Mouse (Mus musculus) forebrain, embryonic 14.5 days (tissue): Measurements from ENCODE around the gene Pdgfra. TPM values are rescaled to one million over a fixed set of nuclear protein-coding genes. Genes with fewer than 3 reads are reported as not detected.

Experiments used
- ATAC-seq: fragments of 200-750 bp; cut with Nextera tagmentation; 2 replicates; pipeline ENCODE4 v1.8.0; 2017; ENCODE audit warnings: mild to moderate bottlenecking, moderate library complexity
- DNase-seq: peaks from one replicate; pipeline ENCODE4 v3.0.0-alpha.2; 2015; ENCODE audit warnings: low spot score
- H3K27ac ChIP-seq: fragments of 300-500 bp; sonication (generic); 2 replicates; pipeline ENCODE4 v1.5.1; 2014; ENCODE audit warnings: low read depth, mild to moderate bottlenecking, control low read depth, low read length, moderate library complexity
- H3K27me3 ChIP-seq: fragments of 300-500 bp; sonication (generic); replicated peaks from 2 replicates; pipeline ENCODE4 v1.6.1; 2014; ENCODE audit warnings: low read length, control low read depth, mixed read lengths; ENCODE audit not compliant: control insufficient read depth, insufficient read depth
- H3K36me3 ChIP-seq: fragments of 300-500 bp; sonication (generic); 2 replicates; pipeline ENCODE4 v1.6.1; 2014; ENCODE audit warnings: low read length, control low read depth; ENCODE audit not compliant: control insufficient read depth, insufficient read depth
- H3K4me1 ChIP-seq: fragments of 300-500 bp; sonication (generic); 2 replicates; pipeline ENCODE4 v1.6.1; 2014; ENCODE audit warnings: antibody characterized with exemption, low read length, control low read depth; ENCODE audit not compliant: control insufficient read depth, insufficient read depth
- H3K4me2 ChIP-seq: fragments of 300-500 bp; sonication (generic); 2 replicates; pipeline ENCODE4 v1.6.1; 2014; ENCODE audit warnings: mild to moderate bottlenecking, control low read depth, low read length
- H3K4me3 ChIP-seq: fragments of 300-500 bp; sonication (generic); 2 replicates; pipeline ENCODE4 v1.5.1; 2014; ENCODE audit warnings: low read depth, low read length, control low read depth
- H3K9ac ChIP-seq: fragments of 300-500 bp; sonication (generic); 2 replicates; pipeline ENCODE4 v1.6.1; 2014; ENCODE audit warnings: mild to moderate bottlenecking, low read length, control low read depth, moderate library complexity
- H3K9me3 ChIP-seq: fragments of 300-500 bp; sonication (generic); replicated peaks from 2 replicates; pipeline ENCODE4 v1.6.1; 2016; ENCODE audit warnings: low read length, control low read depth, mixed read lengths; ENCODE audit not compliant: control insufficient read depth
- WGBS: fragments of 180-500 bp; shearing (Covaris S2); extraction: QIAGEN DNeasy Blood & Tissue Kit; methylation state at CpG from one replicate; pipeline ENCODE4 v1.1.7; 2014; 5-methylcytosine and 5-hydroxymethylcytosine counted together
- polyA plus RNA-seq: library from polyadenylated mRNA; unstranded; fragments of >200 nt; fragmentation: Nextera tagmentation; extraction: Ambion mirVana; gene quantifications from 2 replicates; pipeline ENCODE4 v1.2.1, GENCODE M21; 2014

Gene Pdgfra
- polyA plus RNA-seq, 1 experiment from 2014 or later = 7.0 TPM

DNA sequence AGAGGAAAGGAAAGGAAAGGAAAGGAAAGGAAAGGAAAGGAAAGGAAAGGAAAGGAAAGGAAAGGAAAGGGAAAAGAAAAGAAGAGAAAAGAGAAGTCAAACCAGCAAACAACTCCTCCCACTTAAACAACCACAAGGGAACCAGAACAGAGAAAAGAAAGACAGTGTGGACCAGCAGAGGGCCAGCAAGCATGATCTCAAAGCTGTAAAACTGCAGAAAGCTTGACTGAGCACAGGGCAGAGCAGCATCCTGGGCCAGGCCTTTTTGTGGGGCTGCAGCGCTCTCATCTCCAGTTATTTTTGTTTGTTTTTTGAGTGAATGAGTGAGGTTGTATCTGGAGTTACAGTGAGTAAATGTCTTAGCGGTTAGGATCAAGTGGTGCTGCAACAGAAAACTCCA, 6.8 kb upstream of the Pdgfra start:
- Histone ChIP-seq H3K9me3 (no peaks in the 10 kb centered on the region), H3K27me3 (peaks cover 63% of the 10 kb centered on the region), H3K4me3 (no peak overlapping the region), H3K27ac (no peak overlapping the region), H3K9ac (no peak overlapping the region), H3K36me3 (no peaks in the 10 kb centered on the region), H3K4me1 (0 out of 2 replicates have a peak, but pooled peaks cover 5% of the 10 kb centered on the region), H3K4me2 (no peak overlapping the region)
- WGBS = 78% methylated on average over 2 of the region's 2 CpGs
- ATAC-seq (no peak), DNase-seq (no peak)

- peaks cover 74% of the 10 kb centered on the region for H3K27me3 ChIP-seq
- H3K9ac ChIP-seq = no peak overlapping the region
- no peak overlapping the region for H3K4me2 ChIP-seq
- no peaks in the 10 kb centered on the region for H3K36me3 ChIP-seq
- WGBS = 79% methylated on average over 1 of the region's 1 CpGs
- no peak for ATAC-seq
- DNase-seq = no peak
- no peaks in the 10 kb centered on the region for H3K9me3 ChIP-seq
- H3K4me1 ChIP-seq = 0 out of 2 replicates have a peak, but pooled peaks cover 5% of the 10 kb centered on the region
- H3K4me3 ChIP-seq = no peak overlapping the region
- no peak overlapping the region for H3K27ac ChIP-seq
Measured at GRCm38 (mm10) chr5:75146469-75146868, 5.6 kb upstream of the Pdgfra start.

GRCm38 (mm10) chr5:75148343-75149127, 3.6 kb upstream of the Pdgfra start:
- H3K4me1 ChIP-seq = peaks cover 9% of the 10 kb centered on the region; the same call in 1 of the 2 replicates
- peaks cover 85% of the 10 kb centered on the region for H3K27me3 ChIP-seq
- ATAC-seq (no peak), DNase-seq (peak; percentile 22)
- no peak overlapping the region for H3K27ac ChIP-seq
- WGBS = 2% methylated on average over 30 of the region's 30 CpGs
- H3K4me2 ChIP-seq = 0 out of 2 replicates have a peak overlapping the region, but pooled peaks have one; percentile 14
- no peak overlapping the region for H3K9ac ChIP-seq
- H3K4me3 ChIP-seq = no peak overlapping the region
- H3K36me3 ChIP-seq = no peaks in the 10 kb centered on the region
- H3K9me3 ChIP-seq = no peaks in the 10 kb centered on the region

DNA sequence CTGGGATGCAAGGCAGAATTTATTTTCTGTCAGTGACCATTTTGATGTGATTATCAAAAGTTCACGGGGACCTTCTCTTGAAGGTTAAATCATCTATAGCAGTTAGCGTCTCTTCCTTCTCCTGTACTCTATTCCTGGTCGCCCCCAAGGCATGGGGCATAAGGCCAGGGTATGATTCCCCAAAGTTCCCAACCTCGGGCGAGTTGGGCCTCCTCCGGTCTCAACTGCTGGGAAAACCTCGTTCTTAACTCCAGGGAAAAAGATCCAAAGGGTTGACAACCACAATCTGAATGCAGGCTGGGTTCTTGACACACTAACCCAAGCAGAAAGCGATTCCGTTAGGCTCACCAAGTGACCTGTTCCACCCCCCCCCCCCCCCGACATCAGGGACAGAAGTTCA, 2.7 kb upstream of the Pdgfra start:
- H3K9ac ChIP-seq = no peak overlapping the region
- H3K36me3 ChIP-seq = no peaks in the 10 kb centered on the region
- H3K4me2 ChIP-seq = no peak overlapping the region
- H3K4me1 ChIP-seq = peaks cover 13% of the 10 kb centered on the region; the same call in 1 of the 2 replicates
- no peak overlapping the region for H3K4me3 ChIP-seq
- H3K27ac ChIP-seq = no peak overlapping the region
- ATAC-seq (no peak), DNase-seq (no peak)
- H3K9me3 ChIP-seq = no peaks in the 10 kb centered on the region
- WGBS = 5% methylated on average over 10 of the region's 10 CpGs
- H3K27me3 ChIP-seq = peaks cover 84% of the 10 kb centered on the region

GRCm38 (mm10) chr5:75149880-75150279, 2.2 kb upstream of the Pdgfra start:
- WGBS = 4% methylated on average over 11 of the region's 11 CpGs
- H3K4me2 ChIP-seq = no peak overlapping the region; the same call in 1 of the 2 replicates
- no peak overlapping the region for H3K9ac ChIP-seq
- H3K4me3 ChIP-seq = no peak overlapping the region
- H3K27me3 ChIP-seq = peaks cover 88% of the 10 kb centered on the region
- DNase-seq = peak; percentile 27
- no peak for ATAC-seq
- H3K36me3 ChIP-seq = no peaks in the 10 kb centered on the region
- no peak overlapping the region for H3K27ac ChIP-seq
- peaks cover 13% of the 10 kb centered on the region; the same call in 1 of the 2 replicates for H3K4me1 ChIP-seq
- no peaks in the 10 kb centered on the region for H3K9me3 ChIP-seq

DNA sequence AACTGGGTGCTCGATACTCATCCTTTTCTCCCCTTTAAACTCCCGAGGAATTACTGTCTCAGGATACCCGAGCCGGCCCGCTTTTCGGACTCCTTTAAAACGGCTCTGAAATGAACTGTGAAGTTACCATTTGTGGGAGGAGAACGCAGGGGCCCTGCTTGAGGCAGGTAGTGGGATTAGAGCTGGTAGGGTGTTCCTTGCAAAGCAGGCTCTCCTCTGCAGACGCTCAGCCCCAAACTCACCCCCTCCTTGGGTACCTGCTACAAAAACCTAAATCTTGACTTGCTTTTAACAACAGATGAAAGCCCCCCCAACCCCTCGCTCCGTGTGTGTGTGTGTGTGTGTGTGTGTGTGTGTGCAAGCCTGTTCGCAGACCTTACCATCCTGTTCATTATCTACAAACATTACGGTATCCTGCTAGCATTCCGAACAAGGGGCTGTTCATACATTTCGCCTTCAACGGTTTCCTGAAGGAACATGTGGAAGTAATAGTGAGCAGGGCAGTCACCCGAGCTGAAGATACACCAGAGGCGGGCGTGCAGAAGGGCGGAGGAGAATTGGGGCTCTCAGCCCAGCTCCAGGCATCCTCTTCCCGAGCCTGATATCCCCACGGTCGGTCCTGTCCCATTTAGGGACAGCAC, 1.6 kb upstream of the Pdgfra start:
- H3K36me3 ChIP-seq = no peaks in the 10 kb centered on the region
- no peak overlapping the region for H3K4me3 ChIP-seq
- peak; percentile 41 for DNase-seq
- peaks cover 13% of the 10 kb centered on the region; the same call in 1 of the 2 replicates for H3K4me1 ChIP-seq
- no peak for ATAC-seq
- under 1% methylated on average over 23 of the region's 23 CpGs for WGBS
- H3K27me3 ChIP-seq = peaks cover 89% of the 10 kb centered on the region
- no peak overlapping the region for H3K9ac ChIP-seq
- H3K4me2 ChIP-seq = peak overlapping the region; percentile 37
- H3K9me3 ChIP-seq = no peaks in the 10 kb centered on the region
- no peak overlapping the region for H3K27ac ChIP-seq

GRCm38 (mm10) chr5:75151146-75151900, 769 bp upstream of the Pdgfra start:
- DNase-seq = peak; percentile 74
- Histone ChIP-seq H3K36me3 (no peaks in the 10 kb centered on the region), H3K4me1 (peaks cover 15% of the 10 kb centered on the region; the same call in 1 of the 2 replicates), H3K9me3 (no peaks in the 10 kb centered on the region), H3K27ac (no peak overlapping the region), H3K4me3 (no peak overlapping the region), H3K4me2 (peak overlapping the region; percentile 37), H3K9ac (no peak overlapping the region), H3K27me3 (peaks cover 84% of the 10 kb centered on the region)
- WGBS = under 1% methylated on average over 35 of the region's 35 CpGs
- 0 out of 2 replicates have a peak, but pooled peaks have one; percentile 27 for ATAC-seq

DNA sequence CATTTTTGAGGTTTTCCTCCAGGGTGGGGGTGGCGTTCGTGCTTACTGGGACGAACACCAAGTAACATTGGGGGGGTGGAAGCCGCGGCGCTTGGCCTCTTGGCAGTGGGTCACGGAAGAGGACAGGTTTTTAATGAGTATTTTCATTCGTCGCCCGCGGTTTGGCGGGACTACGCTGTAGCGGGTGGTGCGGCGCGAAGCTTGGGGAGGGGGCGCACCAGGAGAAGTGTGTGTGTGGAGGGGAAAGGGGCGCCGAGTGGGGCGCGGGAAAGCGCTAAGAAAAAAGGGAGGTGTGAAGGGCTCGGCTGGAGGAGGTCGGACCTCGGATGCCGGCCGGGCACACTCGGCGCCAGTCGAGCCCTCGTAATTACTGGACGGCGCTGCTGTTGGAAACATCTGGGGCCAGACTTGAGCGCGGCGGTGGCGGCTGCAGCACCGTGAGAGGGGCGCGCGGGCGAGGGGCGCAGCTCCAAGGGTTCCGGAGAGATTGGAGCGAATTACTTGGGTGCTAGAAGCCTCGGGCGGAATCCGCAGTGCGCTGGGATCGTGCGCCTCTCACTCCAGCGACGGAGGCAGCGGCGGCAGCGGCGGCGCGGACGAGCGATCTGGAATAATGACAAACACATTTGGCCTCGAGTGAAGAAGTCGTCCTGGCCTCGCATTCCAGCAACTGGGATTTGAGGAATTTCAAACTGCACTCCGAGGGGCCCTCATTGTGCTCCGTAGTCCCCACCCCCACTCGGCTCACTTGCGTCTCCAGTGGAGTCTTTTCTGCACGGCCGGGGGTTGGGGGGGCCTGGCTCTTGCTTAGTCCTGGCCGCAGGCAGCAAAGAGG, 916 bp downstream of the Pdgfra start:
- Histone ChIP-seq H3K4me2 (peak overlapping the region; percentile 41), H3K9ac (0 out of 2 replicates have a peak overlapping the region, but pooled peaks have one; percentile 17), H3K27me3 (peaks cover 69% of the 10 kb centered on the region), H3K4me1 (peaks cover 17% of the 10 kb centered on the region; the same call in 1 of the 2 replicates), H3K27ac (no peak overlapping the region; the same call in 1 of the 2 replicates), H3K9me3 (no peaks in the 10 kb centered on the region), H3K36me3 (no peaks in the 10 kb centered on the region), H3K4me3 (peak overlapping the region; percentile 24)
- DNase-seq (peak; percentile 46), ATAC-seq (no peak)
- under 1% methylated on average over 72 of the region's 72 CpGs for WGBS
